Mouse (Mus musculus) erythroblast, adult 5-6 weeks (primary cell): ENCODE measurements around the gene Lilrb4a. TPM values are rescaled to one million over a fixed set of nuclear protein-coding genes. Genes with fewer than 3 reads are reported as not detected.
"Not testable (repeated sequence)": the region's sequence is repeated elsewhere in the genome, so short reads cannot be mapped to it uniquely, and the experiment has no call there.

Source experiments
- ATAC-seq: replicated peaks from 2 replicates; pipeline ENCODE4 v1.8.0; 2016; ENCODE audit warnings: moderate number of reproducible peaks, mild to moderate bottlenecking, moderate TSS enrichment, inconsistent platforms; ENCODE audit not compliant: poor library complexity, low FRiP score, severe bottlenecking
- total RNA-seq, 2 experiments: library from RNA; stranded (forward) in 1 of 2; stranded (reverse) in 1 of 2; fragments of 150-400 nt in 1 of 2; fragments of 200-764, 138-1000 nt in 1 of 2; gene quantifications; 2 replicates each; pipeline versions ENCODE4 v1.2.3 to v1.2.4; 2015 to 2017; ENCODE audit warnings: low replicate concordance in 2 of 2

Gene Lilrb4a
- total RNA-seq (2015; ENCODE audit: low replicate concordance): 113 and 137 TPM in 2 replicates
- 53.0 and 63.1 TPM in 2 replicates for total RNA-seq (2017; ENCODE audit: low replicate concordance)

- ATAC-seq: not testable (repeated sequence)
Observed at GRCm38 (mm10) chr10:51490691-51491090, at the start of gene Lilrb4a. Gene Lilrb4a, plus strand, starts transcription at chr10:51490956.

GRCm38 (mm10) chr10:51451610-51452009 is 39.1 kb upstream of the Lilrb4a start:
- no peak for ATAC-seq

- ATAC-seq: no peak
Observed at GRCm38 (mm10) chr10:51453616-51454298, 37.0 kb upstream of the Lilrb4a start.

GRCm38 (mm10) chr10:51454365-51454764 is 36.4 kb upstream of the Lilrb4a start:
- ATAC-seq: no peak

- ATAC-seq: no peak
Observed at GRCm38 (mm10) chr10:51455762-51456161, 35.0 kb upstream of the Lilrb4a start.

- ATAC-seq: no peak
Observed at GRCm38 (mm10) chr10:51456369-51456768, 34.4 kb upstream of the Lilrb4a start.

- not testable (repeated sequence) for ATAC-seq
Observed at GRCm38 (mm10) chr10:51463800-51464199, 27.0 kb upstream of the Lilrb4a start.

- not testable (repeated sequence) for ATAC-seq
Observed at GRCm38 (mm10) chr10:51480397-51480796, 10.4 kb upstream of the Lilrb4a start, which contains the start of the genes Gm49339 and Lilr4b. Gene Gm49339, plus strand, starts transcription at chr10:51480612. Gene Lilr4b, plus strand, starts transcription at chr10:51480632.

- no peak for ATAC-seq
Observed at GRCm38 (mm10) chr10:51520021-51520420, 29.3 kb downstream of the Lilrb4a start.

GRCm38 (mm10) chr10:51521453-51521852 is 30.7 kb downstream of the Lilrb4a start:
- no peak for ATAC-seq

GRCm38 (mm10) chr10:51526090-51526489 is 35.3 kb downstream of the Lilrb4a start:
- ATAC-seq: no peak

- no peak for ATAC-seq
Observed at GRCm38 (mm10) chr10:51526633-51527032, 35.9 kb downstream of the Lilrb4a start.

GRCm38 (mm10) chr10:51528840-51529434 is 38.2 kb downstream of the Lilrb4a start:
- ATAC-seq: no peak

GRCm38 (mm10) chr10:51529497-51529896 is 38.7 kb downstream of the Lilrb4a start:
- ATAC-seq: no peak

GRCm38 (mm10) chr10:51530813-51531212 is 40.1 kb downstream of the Lilrb4a start:
- ATAC-seq: no peak

Other genes with a start within 250 kb of the Lilrb4a start
- not detected in 2 replicates for gene Gm49339, start 10.3 kb upstream of the Lilrb4a start, total RNA-seq (2015; ENCODE audit: low replicate concordance)
- gene Gm49339, start 10.3 kb upstream of the Lilrb4a start, total RNA-seq (2017; ENCODE audit: low replicate concordance): 9.6 TPM in 1 of 2 replicates, not detected in the other
- 82.0 and 89.4 TPM in 2 replicates for gene Lilr4b, start 10.3 kb upstream of the Lilrb4a start, total RNA-seq (2015; ENCODE audit: low replicate concordance)
- gene Lilr4b, start 10.3 kb upstream of the Lilrb4a start, total RNA-seq (2017; ENCODE audit: low replicate concordance): 37.5 and 48.1 TPM in 2 replicates
- not detected in 2 replicates for gene Fam162b, start 99.6 kb downstream of the Lilrb4a start, total RNA-seq (2015; ENCODE audit: low replicate concordance)
- gene Fam162b, start 99.6 kb downstream of the Lilrb4a start, total RNA-seq (2017; ENCODE audit: low replicate concordance): not detected in 2 replicates
- not detected in 2 replicates for gene Gprc6a, start 140.5 kb downstream of the Lilrb4a start, total RNA-seq (2015; ENCODE audit: low replicate concordance)
- gene Gprc6a, start 140.5 kb downstream of the Lilrb4a start, total RNA-seq (2017; ENCODE audit: low replicate concordance): not detected in 2 replicates
- not detected in 2 replicates for gene Rfx6, start 186.8 kb downstream of the Lilrb4a start, total RNA-seq (2015; ENCODE audit: low replicate concordance)
- not detected in 2 replicates for gene Rfx6, start 186.8 kb downstream of the Lilrb4a start, total RNA-seq (2017; ENCODE audit: low replicate concordance)